In genomic region chr9:96258478-96258877, GRCm38 (mm10) we compare ENCODE assay signal across 8 mouse cellular contexts.
DNase-seq lines count a peak whose midpoint lies in the region; ATAC-seq and TF ChIP-seq lines count a peak whose summit lies in the region.

No protein-coding gene starts in this region.

- peaks cover 0 to 1% of the 10 kb centered on the region in 2 experiments; a peak in 3 of 4 replicates for H3K4me1 ChIP-seq in ES-E14 (ENCODE audit: control insufficient read depth in 2 of 2, insufficient read depth in 2 of 2, low read length in 2 of 2, poor library complexity in 1 of 2)
- no peaks in the 10 kb centered on the region; the same call in 1 of the 2 replicates for H3K4me1 ChIP-seq in forebrain, postnatal 0 days (ENCODE audit: insufficient read depth)
- peaks cover 6% of the 10 kb centered on the region; the same call in 1 of the 2 replicates for H3K4me1 ChIP-seq in limb, embryonic 13.5 days
- H3K4me1 ChIP-seq in neural tube, embryonic 14.5 days (ENCODE audit: control insufficient read depth, insufficient read depth, low read length), result no peaks in the 10 kb centered on the region

- H3K9me3 ChIP-seq in ES-E14 (ENCODE audit: control insufficient read depth, insufficient read depth, low read depth, low read length), result no peaks in the 10 kb centered on the region
- no peaks in the 10 kb centered on the region for H3K9me3 ChIP-seq in forebrain, postnatal 0 days (ENCODE audit: low read length)
- H3K9me3 ChIP-seq in limb, embryonic 13.5 days, result no peaks in the 10 kb centered on the region
- H3K9me3 ChIP-seq in neural tube, embryonic 14.5 days (ENCODE audit: control insufficient read depth, low read length), result no peaks in the 10 kb centered on the region

- TF ChIP-seq CTCF in forebrain, postnatal 0 days (IDR thresholded peaks at IDR 0.05; ENCODE audit: low read depth), result no peak

- 9% methylated on average over 6 of the region's 6 CpGs for WGBS in forebrain, postnatal 0 days
- WGBS in limb, embryonic 13.5 days, result 19% methylated on average over 6 of the region's 6 CpGs
- 7% methylated on average over 6 of the region's 6 CpGs for WGBS in neural tube, embryonic 14.5 days

- no peak for ATAC-seq in forebrain, postnatal 0 days
- peak; percentile 30; the same call in 1 of the 2 replicates for ATAC-seq in limb, embryonic 13.5 days (ENCODE audit: low FRiP score, low read depth)
- ATAC-seq in neural tube, embryonic 14.5 days (ENCODE audit: low read depth), result peak; percentile 10; the same call in 1 of the 2 replicates

- H3K9ac ChIP-seq in ES-E14 (ENCODE audit: insufficient read depth, low read depth, low read length, poor library complexity, severe bottlenecking), result no peak overlapping the region
- no peak overlapping the region for H3K9ac ChIP-seq in forebrain, postnatal 0 days
- no peak overlapping the region for H3K9ac ChIP-seq in limb, embryonic 13.5 days
- H3K9ac ChIP-seq in neural tube, embryonic 14.5 days (replicated peaks; ENCODE audit: low read depth, low read length), result no peak overlapping the region

- in situ Hi-C loops in ES-E14 (cut with MboI; ENCODE audit: low sequenced_read_pairs in 2 of 2, unreplicated experiment in 2 of 2), result no loop called here

- H3K4me3 ChIP-seq in ES-E14 (ENCODE audit: insufficient read depth in 1 of 2, low read depth in 1 of 2, low read length in 2 of 2, poor library complexity in 1 of 2, severe bottlenecking in 1 of 2), result peak overlapping the region in 1 of 2 experiments; percentile 38; a peak in 1 of 4 replicates
- 0 out of 2 replicates have a peak overlapping the region, but pooled peaks have one; percentile 49 for H3K4me3 ChIP-seq in forebrain, postnatal 0 days (ENCODE audit: low read depth, low read length)
- peak overlapping the region; percentile 51 for H3K4me3 ChIP-seq in limb, embryonic 13.5 days
- H3K4me3 ChIP-seq in neural tube, embryonic 14.5 days (ENCODE audit: low read depth, low read length), result no peak overlapping the region

- peak; percentile 30 for DNase-seq in ES-E14 (ENCODE audit: low read depth, low spot score)
- peak; percentile 43 for DNase-seq in adrenal gland, postnatal 14 days
- DNase-seq in forebrain, postnatal 0 days, result no peak
- no peak for DNase-seq in layer of hippocampus, adult 9-10 months (ENCODE audit: low spot score)
- no peak for DNase-seq in layer of hippocampus, postnatal 10 days (ENCODE audit: low spot score in 2 of 2)
- DNase-seq in gastrocnemius, adult 8-10 months (ENCODE audit: low spot score in 2 of 2), result no peak

- H3K27ac ChIP-seq in ES-E14 (ENCODE audit: insufficient read depth, low read depth, low read length, poor library complexity, severe bottlenecking), result no peak overlapping the region
- no peak overlapping the region for H3K27ac ChIP-seq in forebrain, postnatal 0 days (ENCODE audit: low read depth, low read length)
- no peak overlapping the region for H3K27ac ChIP-seq in limb, embryonic 13.5 days
- H3K27ac ChIP-seq in neural tube, embryonic 14.5 days (ENCODE audit: low read depth, low read length), result no peak overlapping the region

- no peaks in the 10 kb centered on the region for H3K27me3 ChIP-seq in forebrain, postnatal 0 days (ENCODE audit: insufficient read depth, low read length)
- H3K27me3 ChIP-seq in limb, embryonic 13.5 days, result no peaks in the 10 kb centered on the region
- no peaks in the 10 kb centered on the region for H3K27me3 ChIP-seq in neural tube, embryonic 14.5 days (ENCODE audit: control insufficient read depth, insufficient read depth, low read length)

- H3K4me2 ChIP-seq in forebrain, postnatal 0 days (ENCODE audit: low read depth), result no peak overlapping the region
- H3K4me2 ChIP-seq in limb, embryonic 13.5 days (replicated peaks), result peak overlapping the region; percentile 58
- peak overlapping the region; percentile 46; the same call in 1 of the 2 replicates for H3K4me2 ChIP-seq in neural tube, embryonic 14.5 days (ENCODE audit: low read depth, low read length)

- H3K36me3 ChIP-seq in ES-E14 (ENCODE audit: control insufficient read depth, insufficient read depth, low read length, poor library complexity, severe bottlenecking), result no peaks in the 10 kb centered on the region
- H3K36me3 ChIP-seq in forebrain, postnatal 0 days (ENCODE audit: insufficient read depth), result no peaks in the 10 kb centered on the region
- no peaks in the 10 kb centered on the region for H3K36me3 ChIP-seq in limb, embryonic 13.5 days
- H3K36me3 ChIP-seq in neural tube, embryonic 14.5 days (ENCODE audit: control insufficient read depth, insufficient read depth, low read length), result no peaks in the 10 kb centered on the region

TF ChIP-seq in ES-E14, 5 proteins besides CTCF, POLR2A, EP300 and RAD21:
- TF ChIP-seq HCFC1 (IDR thresholded peaks at IDR 0.05; ENCODE audit: borderline replicate concordance, insufficient read depth, low read length) (no peak), ZNF384 (IDR thresholded peaks at IDR 0.05; ENCODE audit: low read depth, low read length) (no peak), MAFK (IDR thresholded peaks at IDR 0.05; ENCODE audit: insufficient read depth, low read depth, low read length) (no peak), CHD2 (IDR thresholded peaks at IDR 0.05; ENCODE audit: low read depth, low read length) (no peak), ZC3H11A (IDR thresholded peaks at IDR 0.05; ENCODE audit: borderline replicate concordance, low read depth, low read length) (no peak)

Comparison
In these comparisons a context has a peak if more than half of its experiments do, and no peak if none do; other contexts are left out.
1. DNase-seq: peak in ES-E14 (single experiment) and adrenal gland, postnatal 14 days (single experiment); none in forebrain, postnatal 0 days (single experiment), layer of hippocampus, adult 9-10 months (single experiment), layer of hippocampus, postnatal 10 days (0 of 2) and gastrocnemius, adult 8-10 months (0 of 2).